ENCODE assay signal across 9 mouse cellular contexts in the genomic region with DNA sequence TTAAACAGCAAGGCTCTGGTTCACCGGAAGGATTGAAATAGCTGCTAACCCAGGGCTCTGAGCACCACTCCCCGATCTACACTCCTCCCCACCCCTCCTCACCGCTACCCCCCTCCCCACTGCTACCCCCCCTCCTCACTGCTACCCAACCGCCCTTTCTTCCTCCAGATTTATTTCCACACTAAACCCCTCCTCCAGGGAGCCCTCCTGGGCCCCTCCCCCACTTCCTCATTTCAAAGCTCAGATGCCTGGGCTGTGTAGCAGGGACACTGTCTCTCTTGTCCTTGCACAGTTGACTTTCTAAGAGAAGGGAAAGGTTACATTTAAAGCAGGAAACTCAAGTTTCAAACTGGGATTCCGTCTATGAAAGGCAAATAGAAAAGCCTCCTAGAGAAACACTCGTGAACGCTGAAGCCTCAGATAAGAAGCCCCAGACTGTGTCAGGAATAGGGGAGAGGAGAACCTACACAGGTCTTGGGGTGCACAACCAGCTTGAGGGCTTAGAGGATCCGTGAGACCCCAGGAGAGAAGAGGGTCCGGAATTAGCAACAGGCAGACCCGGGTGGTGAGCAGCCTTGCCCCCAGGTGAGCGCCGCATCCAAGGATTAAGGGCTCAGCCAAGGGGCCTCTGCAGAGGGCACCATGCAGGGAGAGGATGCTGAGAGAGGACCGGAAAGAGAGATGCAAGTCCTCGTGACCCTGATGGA. TPM values are rescaled to one million over a fixed set of nuclear protein-coding genes. Genes with fewer than 3 reads are reported as not detected.
DNase-seq lines count a peak whose midpoint lies in the region; ATAC-seq and TF ChIP-seq lines count a peak whose summit lies in the region.
"Had no signal": no experiment of that assay in that cellular context is flagged by ENCODE, and none has a peak within 500 bp of the region (broad histone marks: within the 10 kb centered on the region; RNA-seq: fewer than 3 reads in every experiment).

No protein-coding gene starts in this region.

- no peaks in the 10 kb centered on the region for H3K79me2 ChIP-seq in heart, adult 2 months (replicated peaks; ENCODE audit: control insufficient read depth, insufficient read depth, low read length)

- TF ChIP-seq POLR2A in heart, adult 2 months (IDR thresholded peaks at IDR 0.05; ENCODE audit: insufficient read depth, low read depth, low read length): no peak

- whole genome bisulfite sequencing in heart, embryonic 11.5 days (ENCODE audit: insufficient replicate concordance): 3% methylated on average over 14 of the region's 14 CpGs
- 9% methylated on average over 14 of the region's 14 CpGs for WGBS in heart, adult 2 months
- 5% methylated on average over 14 of the region's 14 CpGs for WGBS in midbrain, embryonic 16.5 days

- H3K4me3 ChIP-seq in heart, embryonic 11.5 days (ENCODE audit: low read depth, low read length): 0 out of 2 replicates have a peak overlapping the region, but pooled peaks have one; percentile 1
- H3K4me3 ChIP-seq in heart, adult 2 months: no peak overlapping the region
- H3K4me3 ChIP-seq in E14TG2a.4 (replicated peaks; ENCODE audit: low read length): peak overlapping the region; percentile 35
- no peak overlapping the region for H3K4me3 ChIP-seq in midbrain, embryonic 16.5 days (ENCODE audit: low read depth, low read length)
- H3K4me3 ChIP-seq: gastrocnemius, adult 2 months had no signal

- H3K27me3 ChIP-seq in heart, embryonic 11.5 days (ENCODE audit: control insufficient read depth, insufficient read depth, low read length): peaks cover 5% of the 10 kb centered on the region; the same call in 1 of the 2 replicates
- H3K27me3 ChIP-seq in heart, adult 2 months (ENCODE audit: control insufficient read depth, insufficient read depth, low read length): no peaks in the 10 kb centered on the region; the same call in 1 of the 2 replicates
- H3K27me3 ChIP-seq in E14TG2a.4 (ENCODE audit: insufficient read depth, low read length): peaks cover 25% of the 10 kb centered on the region
- peaks cover 3% of the 10 kb centered on the region for H3K27me3 ChIP-seq in midbrain, embryonic 16.5 days (ENCODE audit: control insufficient read depth, insufficient read depth, low read depth, low read length)

- H3K4me2 ChIP-seq in heart, embryonic 11.5 days: peak overlapping the region; percentile 41
- H3K4me2 ChIP-seq in midbrain, embryonic 16.5 days (ENCODE audit: low read length): peak overlapping the region; percentile 18

- no peaks in the 10 kb centered on the region for H3K9me3 ChIP-seq in heart, embryonic 11.5 days (replicated peaks; ENCODE audit: control insufficient read depth, low read length)
- H3K9me3 ChIP-seq in E14TG2a.4 (ENCODE audit: low read length): no peaks in the 10 kb centered on the region
- no peaks in the 10 kb centered on the region for H3K9me3 ChIP-seq in midbrain, embryonic 16.5 days (replicated peaks; ENCODE audit: control insufficient read depth, low read length, poor library complexity, severe bottlenecking)

- peaks cover 11% of the 10 kb centered on the region for H3K4me1 ChIP-seq in heart, embryonic 11.5 days (ENCODE audit: control insufficient read depth, insufficient read depth, low read length)
- no peaks in the 10 kb centered on the region for H3K4me1 ChIP-seq in heart, adult 2 months (ENCODE audit: control insufficient read depth, insufficient read depth, low read length)
- H3K4me1 ChIP-seq in E14TG2a.4 (replicated peaks; ENCODE audit: low read depth, low read length): peaks cover 58% of the 10 kb centered on the region
- H3K4me1 ChIP-seq in midbrain, embryonic 16.5 days (ENCODE audit: control insufficient read depth, insufficient read depth, low read length): peaks cover 8% of the 10 kb centered on the region

- ATAC-seq in heart, embryonic 11.5 days (replicated peaks; ENCODE audit: insufficient number of reproducible peaks, low FRiP score, low TSS enrichment): no peak
- peak; percentile 60 for ATAC-seq in inflammation-experienced regulatory T-cells, adult 6 months
- ATAC-seq in midbrain, embryonic 16.5 days: no peak

- no peak overlapping the region; the same call in 1 of the 2 replicates for H3K9ac ChIP-seq in heart, embryonic 11.5 days (ENCODE audit: low read depth, low read length)
- no peak overlapping the region for H3K9ac ChIP-seq in heart, adult 2 months (ENCODE audit: low read depth, low read length)
- H3K9ac ChIP-seq in midbrain, embryonic 16.5 days (ENCODE audit: low read depth, low read length): no peak overlapping the region

- TF ChIP-seq EP300 in heart, adult 2 months (IDR thresholded peaks at IDR 0.05; ENCODE audit: insufficient read depth, low read depth, low read length): no peak

- no peaks in the 10 kb centered on the region for H3K36me3 ChIP-seq in heart, embryonic 11.5 days (ENCODE audit: control insufficient read depth, insufficient read depth, low read length)
- H3K36me3 ChIP-seq in heart, adult 2 months (ENCODE audit: control insufficient read depth, insufficient read depth, low read length): no peaks in the 10 kb centered on the region
- H3K36me3 ChIP-seq in E14TG2a.4 (ENCODE audit: insufficient read depth, low read length): no peaks in the 10 kb centered on the region
- H3K36me3 ChIP-seq in midbrain, embryonic 16.5 days (ENCODE audit: control insufficient read depth, insufficient read depth, low read length): no peaks in the 10 kb centered on the region

- intact Hi-C loops in heart, adult 2 months (cut with DNase I): no loop called here
- intact Hi-C loops in left cerebral cortex, postnatal 4 days (cut with DNase I): no loop called here

- DNase-seq in heart, adult 2 months: no peak
- DNase-seq in left cerebral cortex, postnatal 4 days: no peak
- DNase-seq in ovary, adult 18-20 months (ENCODE audit: low spot score): no peak
- DNase-seq in layer of hippocampus, postnatal 36 days: no peak
- DNase-seq: gastrocnemius, adult 2 months had no signal

- no peak overlapping the region for H3K27ac ChIP-seq in heart, embryonic 11.5 days (ENCODE audit: low read depth, low read length)
- H3K27ac ChIP-seq in heart, adult 2 months: no peak overlapping the region
- H3K27ac ChIP-seq in midbrain, embryonic 16.5 days (ENCODE audit: low read length): no peak overlapping the region
- H3K27ac ChIP-seq: gastrocnemius, adult 2 months had no signal

- TF ChIP-seq CTCF in heart, adult 2 months (IDR thresholded peaks at IDR 0.05): no peak
- no peak for TF ChIP-seq CTCF in E14TG2a.4 (conservative IDR thresholded peaks at IDR 0.05; ENCODE audit: low read length)

RNA-seq across cellular contexts. Expression of a gene that starts 23.1 kb away (rescaled TPM):
- polyA plus RNA-seq in heart, embryonic 11.5 days (2014; fragmentation: Nextera tagmentation; extraction: Ambion mirVana): 0.19 and 0.24 TPM in 2 replicates
- total RNA-seq in heart, adult 2 months (2021): not detected
- 0.47 TPM in 1 of 2 replicates, not detected in the other for polyA plus RNA-seq in heart, adult 2 months (2012; rRNA removed)
- polyA plus RNA-seq in inflammation-experienced regulatory T-cells, adult 6 months (2017; shearing (Covaris generic)): under 1 TPM in 2 of 3 experiments, not detected in 1; 0.28 to 0.36 TPM
- 0.07 and 0.09 TPM in 2 replicates for polyA plus RNA-seq in midbrain, embryonic 16.5 days (2015; fragmentation: Nextera tagmentation; extraction: Ambion mirVana)
- total RNA-seq in left cerebral cortex, postnatal 4 days (2021): under 1 TPM in 1 of 2 experiments, not detected in 1; 0.08 TPM
- total RNA-seq in layer of hippocampus, postnatal 36 days (2021): not detected

RNA-seq across cellular contexts. Expression of a gene that starts 37.5 kb away (rescaled TPM):
- 3.8 and 5.9 TPM in 2 replicates for polyA plus RNA-seq in heart, embryonic 11.5 days (2014; fragmentation: Nextera tagmentation; extraction: Ambion mirVana)
- total RNA-seq in heart, adult 2 months (2021): under 1 TPM; 0.31 to 0.96 TPM
- 1.3 and 1.4 TPM in 2 replicates for polyA plus RNA-seq in heart, adult 2 months (2012; rRNA removed)
- polyA plus RNA-seq in inflammation-experienced regulatory T-cells, adult 6 months (2017; shearing (Covaris generic)): 10 to 100 TPM in 1 of 3 experiments, 1 to 10 TPM in 2; 7.9 to 20.2 (median 9.7) TPM
- 2.4 and 2.8 TPM in 2 replicates for polyA plus RNA-seq in midbrain, embryonic 16.5 days (2015; fragmentation: Nextera tagmentation; extraction: Ambion mirVana)
- total RNA-seq in left cerebral cortex, postnatal 4 days (2021): 1 to 10 TPM; 1.2 TPM
- 10 to 100 TPM; 22.1 to 24.4 TPM for total RNA-seq in layer of hippocampus, postnatal 36 days (2021)

RNA-seq across cellular contexts. Expression of a gene that starts 58.2 kb away (rescaled TPM):
- 0.39 and 0.63 TPM in 2 replicates for polyA plus RNA-seq in heart, embryonic 11.5 days (2014; fragmentation: Nextera tagmentation; extraction: Ambion mirVana)
- total RNA-seq in heart, adult 2 months (2021): under 1 TPM; 0.09 to 0.16 TPM
- 0.06 TPM in 1 of 2 replicates, not detected in the other for polyA plus RNA-seq in heart, adult 2 months (2012; rRNA removed)
- polyA plus RNA-seq in inflammation-experienced regulatory T-cells, adult 6 months (2017; shearing (Covaris generic)): not detected
- not detected in 2 replicates for polyA plus RNA-seq in midbrain, embryonic 16.5 days (2015; fragmentation: Nextera tagmentation; extraction: Ambion mirVana)
- not detected for total RNA-seq in left cerebral cortex, postnatal 4 days (2021)
- total RNA-seq in layer of hippocampus, postnatal 36 days (2021): not detected

Comparison
In these comparisons a context has a peak if more than half of its experiments do, and no peak if none do; other contexts are left out.
1. H3K4me3 ChIP-seq: peak in heart, embryonic 11.5 days (single experiment) and E14TG2a.4 (single experiment); none in heart, adult 2 months (single experiment) and midbrain, embryonic 16.5 days (single experiment).